Mouse (Mus musculus) MEL-GATA-1-ER (cell line): ENCODE measurements around the gene Cacna1b.

Source experiments
- DNase-seq: peaks from one replicate; pipeline ENCODE4 v3.0.0-alpha.2; 2012; ENCODE audit warnings: low read depth; ENCODE audit errors: extremely low read depth

The Cacna1b gene

DNA sequence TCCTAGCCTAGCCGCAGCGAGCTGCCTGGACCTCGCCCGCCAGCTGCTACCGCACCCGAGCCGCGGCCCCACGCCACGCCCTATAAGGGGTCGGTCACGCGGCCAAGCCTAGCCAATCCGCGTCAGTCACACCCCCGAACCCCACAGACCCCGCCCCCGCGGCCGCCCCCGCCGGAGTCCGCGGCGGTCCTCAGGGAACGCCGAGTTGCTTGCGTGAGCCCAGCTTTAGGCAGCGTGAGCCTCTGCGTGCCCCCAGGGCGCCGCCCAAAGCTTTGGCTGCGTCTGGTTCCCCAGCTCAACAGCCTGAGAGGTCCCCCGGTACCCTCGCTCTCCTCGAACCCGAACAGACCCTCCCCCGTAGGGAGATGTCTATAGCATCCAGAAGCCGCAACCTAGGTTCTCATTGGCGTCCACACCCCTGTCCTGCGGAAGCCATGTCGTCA, at the start of gene Cacna1b:
TSS of gene Cacna1b (minus strand) at position 38 of the 443 bp plus-strand sequence.
- DNase-seq: no peak

GRCm38 (mm10) chr2:24809746-24810145, 46.8 kb upstream of the Cacna1b start:
- DNase-seq: peak; percentile 53

DNA sequence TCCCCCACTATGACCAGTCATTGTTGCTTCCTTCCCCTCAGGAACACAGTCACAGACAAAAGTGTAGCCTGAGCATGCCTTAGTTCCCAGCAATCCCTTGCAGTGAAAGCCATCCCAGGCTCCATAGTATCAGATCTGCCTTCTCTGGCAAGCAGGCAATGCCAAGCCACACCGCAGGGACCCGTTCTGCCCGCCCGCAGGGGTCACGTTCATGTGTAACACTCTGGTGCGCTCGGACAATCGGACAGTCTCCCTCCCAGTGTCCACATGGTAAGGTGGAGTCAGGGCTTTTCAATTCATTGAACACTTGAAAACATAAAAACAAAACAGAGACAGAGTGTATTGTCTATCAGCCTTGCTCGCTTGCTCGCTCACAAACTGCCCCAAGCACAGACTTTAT, 44.7 kb upstream of the Cacna1b start:
- DNase-seq: no peak

- no peak for DNase-seq
These were observed 44.1 kb upstream of the Cacna1b start for GRCm38 (mm10) chr2:24807036-24807435.

DNA sequence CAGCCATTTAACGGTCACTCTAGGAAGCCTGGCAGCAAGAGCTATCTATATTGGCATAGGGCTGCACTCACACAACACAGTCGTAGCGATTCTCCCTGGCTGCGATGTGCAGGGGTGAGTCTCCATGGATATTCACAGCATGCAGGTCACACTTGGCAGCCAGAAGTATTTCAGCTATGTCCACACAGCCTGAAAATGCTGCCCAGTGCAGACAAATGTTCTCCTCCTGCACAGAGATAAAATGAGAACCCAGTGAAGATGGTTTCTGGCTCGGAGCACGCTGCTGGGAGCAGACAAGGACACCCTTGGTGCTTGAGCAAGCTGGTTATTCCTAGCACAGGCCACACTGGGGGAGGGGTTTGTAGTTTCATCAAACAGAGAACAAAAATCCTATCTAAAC, 43.2 kb upstream of the Cacna1b start:
- DNase-seq: no peak

GRCm38 (mm10) chr2:24805621-24806020, 42.7 kb upstream of the Cacna1b start:
- DNase-seq: no peak

DNA sequence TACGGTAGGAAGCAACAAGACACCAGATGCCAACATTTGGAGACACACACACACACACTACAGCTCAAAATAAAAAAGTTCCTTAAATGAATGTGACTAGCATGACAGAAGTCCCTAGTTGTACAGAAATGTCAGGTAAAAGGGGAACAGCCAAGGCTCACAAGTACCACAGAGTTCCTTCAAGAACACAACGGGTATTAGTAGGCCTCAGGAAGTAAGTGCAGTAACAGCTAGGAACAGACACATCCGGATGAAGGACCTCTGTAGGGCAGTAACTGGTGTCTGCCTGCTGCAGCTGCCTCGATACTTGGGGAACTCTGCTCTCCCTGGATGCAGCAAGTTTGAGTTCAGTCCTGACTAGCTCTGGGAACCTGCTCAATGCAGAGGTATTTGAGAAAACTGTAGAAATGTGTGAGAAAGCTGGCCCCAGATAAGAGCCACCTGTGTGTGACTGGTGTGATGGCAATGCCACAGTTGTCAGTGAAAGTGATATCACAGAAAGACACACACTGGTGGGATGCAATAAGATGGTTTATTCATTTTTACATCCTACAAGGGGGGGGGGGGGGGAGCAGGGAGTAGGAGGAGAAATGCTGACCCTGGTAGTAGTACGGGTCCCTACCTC, 34.0 kb upstream of the Cacna1b start:
- no peak for DNase-seq

GRCm38 (mm10) chr2:24787250-24787649, 24.3 kb upstream of the Cacna1b start:
- no peak for DNase-seq

GRCm38 (mm10) chr2:24781253-24781652, 18.3 kb upstream of the Cacna1b start:
- no peak for DNase-seq

DNA sequence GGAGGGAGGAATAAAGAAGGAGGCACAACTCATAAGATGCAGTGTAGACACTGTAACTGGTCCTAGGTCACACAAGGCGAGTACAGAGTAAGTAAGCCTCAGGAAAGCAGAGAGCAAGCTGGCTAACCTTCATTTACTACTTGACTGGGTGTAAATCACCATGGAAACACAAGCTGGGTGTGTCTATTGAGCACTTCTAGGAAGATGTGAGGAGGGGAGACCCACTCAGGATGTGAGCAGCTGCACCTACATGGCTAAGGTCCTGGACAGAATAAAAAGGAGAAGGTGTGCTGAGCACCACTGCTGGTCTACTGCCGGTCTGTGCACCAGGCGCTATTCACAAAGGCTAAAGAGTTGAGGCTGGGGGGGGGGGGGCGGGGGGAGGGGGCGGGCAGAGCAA, 13.9 kb upstream of the Cacna1b start:
- DNase-seq: no peak

- no peak for DNase-seq
These were observed 13.1 kb upstream of the Cacna1b start for GRCm38 (mm10) chr2:24775951-24776587.

DNA sequence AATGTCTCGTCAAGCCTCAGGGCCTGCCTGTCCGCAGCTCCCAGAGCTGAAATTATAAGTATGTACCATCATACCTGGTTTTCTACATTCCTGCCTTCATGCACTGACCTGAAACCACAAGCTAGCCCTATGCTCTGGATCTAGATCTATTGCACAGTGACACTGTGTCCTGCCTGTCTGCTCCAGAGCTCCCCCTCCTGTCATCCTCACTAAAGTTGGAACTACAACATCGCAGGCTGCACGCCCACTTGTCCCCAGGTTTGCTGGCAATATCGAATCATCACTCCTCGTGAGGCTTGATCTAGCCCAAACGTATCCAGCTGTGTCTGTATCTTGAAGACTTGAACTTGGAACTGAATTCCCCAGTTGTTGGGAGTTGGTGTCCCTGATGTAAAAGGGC, 11.9 kb upstream of the Cacna1b start:
- no peak for DNase-seq

GRCm38 (mm10) chr2:24770861-24771260, 7.9 kb upstream of the Cacna1b start:
- no peak for DNase-seq

DNA sequence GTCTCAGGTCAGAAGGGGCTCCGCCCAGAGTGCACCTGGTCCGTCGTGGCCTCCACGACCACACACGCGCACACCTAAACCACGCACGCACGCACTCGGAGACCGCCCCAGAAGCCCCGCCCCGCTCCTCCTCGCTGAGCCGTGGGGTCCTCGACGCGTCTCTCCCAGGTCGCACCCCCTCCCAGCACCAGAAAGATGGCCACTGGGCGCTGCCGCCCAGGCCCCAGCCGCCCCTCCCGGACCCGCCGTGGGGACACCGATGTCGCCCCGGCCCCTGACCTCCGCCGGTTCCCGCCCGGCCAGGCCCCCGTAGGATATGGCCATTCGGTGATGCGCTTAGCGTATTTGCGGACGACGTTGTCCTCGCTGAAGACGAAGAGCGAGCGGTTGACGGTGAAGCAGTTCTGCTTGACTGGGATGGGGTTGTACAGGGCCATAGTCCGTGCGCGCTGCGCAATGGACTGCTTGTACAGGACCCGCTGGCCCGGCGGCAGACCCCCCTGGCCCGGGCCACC, 449 bp downstream of the Cacna1b start:
- no peak for DNase-seq

DNA sequence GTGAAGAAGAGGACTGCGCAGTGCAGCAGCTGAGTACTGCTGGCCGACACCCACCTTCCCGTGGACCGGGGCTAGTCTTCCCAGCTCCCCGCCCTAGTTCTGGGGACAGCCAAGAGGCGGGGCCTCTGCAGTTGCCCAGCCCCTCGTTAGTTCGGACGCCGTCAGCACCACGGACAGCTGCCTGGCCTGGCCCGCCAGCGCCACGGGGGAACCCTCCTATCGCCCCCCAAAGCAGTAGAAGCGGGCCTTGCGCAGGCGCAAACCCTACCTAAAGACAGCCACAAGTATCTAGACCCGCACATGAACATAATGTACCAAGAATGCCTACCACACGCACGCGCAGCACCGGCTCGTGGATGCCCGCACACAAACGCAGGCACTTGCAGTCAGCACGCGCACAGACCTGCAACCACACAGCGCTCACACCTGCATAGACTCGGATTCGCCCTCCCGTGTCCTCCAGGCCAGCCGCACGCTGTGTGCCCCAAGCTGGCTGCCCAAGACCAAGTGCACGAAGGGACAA, 968 bp downstream of the Cacna1b start:
- DNase-seq: no peak

DNA sequence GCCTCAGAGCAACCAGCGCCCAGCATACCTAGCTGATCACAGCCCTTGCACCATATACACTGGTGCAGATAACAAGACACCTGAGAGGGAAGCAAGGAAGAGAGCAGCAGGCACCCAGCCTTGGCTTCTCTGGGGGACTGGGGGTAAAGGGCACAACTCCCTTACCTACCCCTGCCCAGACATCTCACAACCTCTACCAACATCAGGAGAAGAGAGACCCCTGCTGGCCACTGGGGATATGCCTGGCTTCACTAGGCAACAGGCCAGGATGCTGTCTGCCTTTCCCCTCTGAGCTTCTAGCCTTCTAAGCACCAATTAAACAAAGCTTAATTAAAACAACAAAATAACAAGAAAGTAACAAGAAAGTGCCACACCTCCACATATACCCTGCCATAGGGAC, 7.7 kb downstream of the Cacna1b start:
- no peak for DNase-seq

DNA sequence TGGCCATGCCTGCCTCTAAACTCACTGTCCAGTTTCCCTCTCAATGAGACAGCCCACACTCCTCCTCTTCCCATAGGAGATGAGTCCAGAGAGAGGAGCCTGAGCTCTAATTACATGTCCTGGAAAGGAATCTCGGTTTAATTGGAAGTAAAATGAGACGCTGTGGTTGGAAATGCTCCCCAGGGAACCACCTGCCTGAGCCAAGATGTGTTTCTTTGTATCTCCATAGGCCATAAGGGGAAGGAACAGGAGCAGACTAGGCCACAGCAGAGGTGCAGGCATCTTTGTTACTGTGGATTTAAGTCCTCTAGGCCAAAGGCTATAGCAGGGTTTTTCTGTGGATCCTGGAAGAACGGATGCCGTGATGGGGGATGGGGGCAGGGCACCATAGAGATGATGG, 10.4 kb downstream of the Cacna1b start:
- no peak for DNase-seq

DNA sequence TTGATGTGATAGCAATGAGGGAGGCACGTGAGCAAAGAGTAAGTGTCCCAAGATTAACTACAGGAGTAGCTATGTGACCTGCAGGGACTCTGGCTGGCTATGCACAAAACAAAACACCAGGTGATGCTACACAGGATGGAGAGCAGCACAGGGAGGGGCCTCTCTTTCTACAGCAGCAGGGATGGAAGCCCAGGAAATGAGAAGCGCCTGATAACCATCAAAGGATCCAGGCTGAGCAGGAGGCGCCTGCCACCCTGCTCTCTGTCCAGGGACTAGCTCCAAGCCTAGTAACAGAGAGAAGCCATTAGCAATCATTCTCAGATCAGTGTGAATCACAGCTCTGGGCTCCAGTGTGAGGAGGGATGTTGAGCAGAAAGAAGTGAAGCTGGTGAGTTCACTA, 12.9 kb downstream of the Cacna1b start:
- DNase-seq: no peak

DNA sequence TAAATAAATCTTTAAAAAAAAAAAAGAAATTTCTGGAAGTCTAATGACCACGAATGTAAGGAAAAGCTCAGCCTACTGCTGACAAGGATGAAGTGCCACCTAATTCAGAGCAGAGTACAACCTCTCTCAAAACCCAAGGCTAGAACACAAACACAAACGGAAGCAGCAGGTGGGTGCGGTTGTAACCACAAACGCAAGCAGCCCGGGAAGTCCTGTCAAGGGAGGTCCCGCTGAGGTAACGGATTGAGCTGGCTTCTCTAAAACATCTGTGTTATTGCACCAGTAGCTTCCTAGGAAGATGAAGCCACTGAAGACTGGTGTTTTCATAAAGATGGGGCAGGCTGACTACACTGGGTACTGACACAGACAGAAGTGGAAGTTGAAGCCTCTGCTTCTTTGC, 15.1 kb downstream of the Cacna1b start:
- DNase-seq: no peak

DNA sequence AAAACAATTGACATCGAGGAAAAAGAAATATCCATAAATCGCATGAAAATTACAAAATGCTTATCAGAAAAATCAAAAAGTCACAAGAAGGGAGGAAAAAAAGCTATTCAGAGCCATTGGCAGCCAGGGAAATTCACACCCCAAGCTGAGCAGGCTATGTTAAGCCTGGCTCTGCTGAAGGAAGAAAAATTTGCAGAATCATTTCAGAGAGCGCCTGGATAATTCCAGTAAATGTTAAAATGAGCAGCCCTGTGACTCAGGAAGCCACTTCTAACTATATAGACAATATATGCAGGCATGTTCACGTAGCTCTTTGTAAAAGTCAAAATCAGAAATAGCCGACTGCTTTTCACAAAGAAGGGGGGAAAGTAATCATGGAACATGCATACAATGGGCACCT, 23.3 kb downstream of the Cacna1b start:
- no peak for DNase-seq

DNA sequence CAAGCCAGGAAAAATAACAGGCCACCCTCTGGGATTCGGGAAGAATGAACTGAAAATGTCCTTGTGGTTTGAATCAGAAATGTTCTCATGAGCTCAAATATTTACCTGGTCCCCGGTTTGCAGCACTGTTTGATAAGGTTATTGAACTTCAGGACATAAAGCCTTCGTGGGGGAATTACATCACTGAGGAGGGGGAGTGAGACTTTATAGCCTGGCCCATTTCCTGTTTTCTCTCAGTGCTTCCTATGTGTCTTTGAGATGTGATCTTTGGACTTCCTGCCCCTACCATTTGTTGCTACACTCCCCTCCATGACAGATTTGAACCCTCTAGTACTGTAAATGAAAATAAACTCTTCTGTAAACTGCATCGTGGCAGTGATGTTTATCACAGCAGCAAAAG, 29.8 kb downstream of the Cacna1b start:
- no peak for DNase-seq

DNA sequence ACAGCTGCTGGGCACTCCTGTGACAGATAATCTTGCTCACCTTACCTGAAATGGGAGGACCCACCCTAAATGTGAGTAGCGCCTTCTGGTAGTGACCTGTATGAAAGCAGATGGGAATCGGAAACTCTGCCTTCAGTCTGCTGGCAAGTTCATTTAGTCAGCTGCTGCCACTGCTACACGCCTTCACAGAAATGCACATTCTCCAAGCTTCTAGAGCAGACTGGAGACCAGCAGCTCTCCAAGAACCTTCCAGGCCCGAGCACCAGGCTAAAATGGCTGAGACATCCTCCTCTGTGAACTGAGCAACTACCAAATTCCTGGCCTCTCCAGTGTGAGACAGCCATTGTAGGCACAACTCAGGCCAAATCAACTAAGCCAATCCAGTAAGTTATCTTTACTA, 37.1 kb downstream of the Cacna1b start:
- DNase-seq: no peak
